Mouse (Mus musculus): ENCODE results near the gene Aqp1. TPM values are rescaled to one million over a fixed set of nuclear protein-coding genes. Genes with fewer than 3 reads are reported as not detected.

Aqp1 gene
- polyA plus RNA-seq, 1 experiment, result 1,116 TPM

- TF ChIP-seq CTCF (IDR thresholded peaks at IDR 0.05; ENCODE audit: insufficient read depth, low read length) (no peak), POLR2A (IDR thresholded peaks at IDR 0.05; ENCODE audit: borderline replicate concordance, extremely low read depth, low read depth, low read length) (no peak)
- Histone ChIP-seq H3K4me1 (ENCODE audit: control insufficient read depth, insufficient read depth, low read length) (peaks cover 3% of the 10 kb centered on the region; the same call in 1 of the 2 replicates), H3K4me3 (replicated peaks; ENCODE audit: extremely low read depth, low read depth, low read length) (no peak overlapping the region)
- 87% methylated on average over 4 of the region's 4 CpGs for WGBS
- no peak for DNase-seq
Observed at GRCm38 (mm10) chr6:55313893-55314292, 22.3 kb upstream of the Aqp1 start.

DNA sequence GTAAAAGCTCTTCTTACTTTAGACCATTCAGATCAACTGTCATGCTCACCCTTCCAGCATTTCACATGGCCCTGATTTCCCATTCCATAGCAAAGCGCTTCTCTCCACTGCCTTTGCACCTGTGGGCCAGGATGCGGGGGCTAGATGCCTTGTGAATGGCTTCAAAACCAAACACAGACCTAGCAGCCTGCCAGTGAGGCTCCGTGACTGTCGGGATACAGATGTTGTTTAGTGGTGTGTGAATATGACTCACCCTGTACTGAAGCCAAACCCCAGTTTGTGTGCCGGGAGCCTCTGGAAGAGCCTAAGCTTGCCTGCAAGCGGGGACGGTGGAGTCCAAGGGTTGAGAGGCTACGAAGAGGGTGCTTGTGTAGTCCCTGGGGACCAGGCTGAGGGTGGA, 21.6 kb upstream of the Aqp1 start:
- Histone ChIP-seq H3K4me3 (replicated peaks; ENCODE audit: extremely low read depth, low read depth, low read length) (no peak overlapping the region), H3K4me1 (ENCODE audit: control insufficient read depth, insufficient read depth, low read length) (peaks cover 7% of the 10 kb centered on the region; the same call in 1 of the 2 replicates)
- WGBS, result 74% methylated on average over 8 of the region's 8 CpGs
- no peak for TF ChIP-seq POLR2A (IDR thresholded peaks at IDR 0.05; ENCODE audit: borderline replicate concordance, extremely low read depth, low read depth, low read length)
- no peak for TF ChIP-seq CTCF (IDR thresholded peaks at IDR 0.05; ENCODE audit: insufficient read depth, low read length)
- DNase-seq, result no peak

- Histone ChIP-seq H3K4me1 (ENCODE audit: control insufficient read depth, insufficient read depth, low read length) (peaks cover 15% of the 10 kb centered on the region), H3K4me3 (replicated peaks; ENCODE audit: extremely low read depth, low read depth, low read length) (no peak overlapping the region)
- DNase-seq, result no peak
- TF ChIP-seq CTCF (IDR thresholded peaks at IDR 0.05; ENCODE audit: insufficient read depth, low read length) (no peak), POLR2A (IDR thresholded peaks at IDR 0.05; ENCODE audit: borderline replicate concordance, extremely low read depth, low read depth, low read length) (no peak)
- WGBS, result 93% methylated on average over 3 of the region's 3 CpGs
Observed at GRCm38 (mm10) chr6:55318597-55318996, 17.6 kb upstream of the Aqp1 start.

DNA sequence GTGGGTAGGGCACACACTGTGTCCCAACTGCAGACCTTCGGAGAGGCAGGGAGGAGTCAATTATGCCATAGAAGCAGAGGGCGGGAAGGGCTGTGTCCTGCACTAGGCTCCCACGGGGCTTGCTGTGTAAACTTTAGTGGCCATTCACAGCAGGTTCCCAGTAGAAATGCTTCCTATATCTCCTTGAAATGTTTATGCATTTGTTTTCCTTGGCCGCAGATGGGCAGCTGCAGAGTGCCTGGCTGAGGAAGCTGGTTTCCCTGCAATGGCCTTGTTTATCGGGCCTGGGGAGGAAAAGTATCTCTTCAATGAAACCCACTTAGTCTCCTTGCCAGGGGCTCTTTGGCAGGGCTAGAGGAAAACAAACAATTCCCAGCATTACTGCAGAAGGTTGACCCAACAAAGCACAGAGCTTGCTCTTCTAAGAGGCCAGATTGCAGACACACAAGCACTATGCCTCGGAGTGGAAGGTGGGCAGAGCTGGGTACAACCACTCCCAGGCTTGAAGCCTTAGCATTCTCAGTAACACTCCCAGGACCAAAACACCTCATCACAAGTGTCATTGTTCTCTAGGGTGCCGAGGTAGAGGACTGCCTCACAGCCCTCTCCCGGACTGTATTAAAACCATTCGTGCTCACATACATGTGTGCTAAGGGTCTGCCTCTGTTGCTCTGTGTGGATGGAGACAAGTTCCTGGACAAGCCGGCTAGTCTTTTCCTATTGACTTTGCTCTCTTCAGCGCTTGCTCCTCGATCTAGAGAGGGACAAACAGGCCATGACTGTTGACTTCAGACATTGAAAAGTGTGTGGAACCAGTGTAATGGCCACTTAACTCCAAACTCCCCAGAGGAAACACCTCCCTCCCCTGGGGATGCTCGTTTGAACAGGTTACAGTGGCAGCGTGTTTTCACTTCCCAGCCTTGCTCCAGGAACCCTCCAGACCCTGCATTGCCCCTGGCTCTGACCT, 16.4 kb upstream of the Aqp1 start:
- no peak overlapping the region for H3K4me3 ChIP-seq (replicated peaks; ENCODE audit: extremely low read depth, low read depth, low read length)
- TF ChIP-seq CTCF (IDR thresholded peaks at IDR 0.05; ENCODE audit: insufficient read depth, low read length) (no peak), POLR2A (IDR thresholded peaks at IDR 0.05; ENCODE audit: borderline replicate concordance, extremely low read depth, low read depth, low read length) (peak; percentile 21; the same call in 1 of the 2 replicates)
- WGBS, result 28% methylated on average over 14 of the region's 14 CpGs
- DNase-seq, result peak; percentile 60
- H3K4me1 ChIP-seq (ENCODE audit: control insufficient read depth, insufficient read depth, low read length), result peaks cover 20% of the 10 kb centered on the region

GRCm38 (mm10) chr6:55320894-55321293, 15.3 kb upstream of the Aqp1 start:
- 61% methylated on average over 4 of the region's 4 CpGs for WGBS
- TF ChIP-seq POLR2A (IDR thresholded peaks at IDR 0.05; ENCODE audit: borderline replicate concordance, extremely low read depth, low read depth, low read length) (no peak), CTCF (IDR thresholded peaks at IDR 0.05; ENCODE audit: insufficient read depth, low read length) (no peak)
- peaks cover 26% of the 10 kb centered on the region for H3K4me1 ChIP-seq (ENCODE audit: control insufficient read depth, insufficient read depth, low read length)
- no peak overlapping the region for H3K4me3 ChIP-seq (replicated peaks; ENCODE audit: extremely low read depth, low read depth, low read length)
- no peak for DNase-seq

DNA sequence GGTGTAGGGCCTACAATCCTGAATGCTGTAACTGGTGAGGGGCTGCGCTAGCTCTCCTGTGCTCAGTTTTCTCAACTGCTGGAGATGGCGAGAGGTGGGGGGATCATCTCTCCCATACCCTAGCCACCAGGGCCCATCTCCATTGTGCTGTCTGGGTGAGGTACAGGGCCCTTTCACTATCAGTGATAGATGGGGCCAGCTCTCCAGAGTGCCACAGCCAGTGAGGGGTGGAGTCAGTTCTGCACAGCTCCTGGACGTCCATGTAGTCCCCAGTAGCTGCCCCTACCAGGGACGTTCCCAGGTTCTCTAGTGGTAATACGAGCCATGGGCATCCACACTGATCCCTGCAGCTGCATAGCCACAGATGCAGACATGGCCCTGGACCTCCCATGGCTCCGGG, 14.7 kb upstream of the Aqp1 start:
- 77% methylated on average over 6 of the region's 6 CpGs for WGBS
- DNase-seq, result no peak
- TF ChIP-seq POLR2A (IDR thresholded peaks at IDR 0.05; ENCODE audit: borderline replicate concordance, extremely low read depth, low read depth, low read length) (no peak), CTCF (IDR thresholded peaks at IDR 0.05; ENCODE audit: insufficient read depth, low read length) (no peak)
- peaks cover 27% of the 10 kb centered on the region for H3K4me1 ChIP-seq (ENCODE audit: control insufficient read depth, insufficient read depth, low read length)
- no peak overlapping the region for H3K4me3 ChIP-seq (replicated peaks; ENCODE audit: extremely low read depth, low read depth, low read length)

DNA sequence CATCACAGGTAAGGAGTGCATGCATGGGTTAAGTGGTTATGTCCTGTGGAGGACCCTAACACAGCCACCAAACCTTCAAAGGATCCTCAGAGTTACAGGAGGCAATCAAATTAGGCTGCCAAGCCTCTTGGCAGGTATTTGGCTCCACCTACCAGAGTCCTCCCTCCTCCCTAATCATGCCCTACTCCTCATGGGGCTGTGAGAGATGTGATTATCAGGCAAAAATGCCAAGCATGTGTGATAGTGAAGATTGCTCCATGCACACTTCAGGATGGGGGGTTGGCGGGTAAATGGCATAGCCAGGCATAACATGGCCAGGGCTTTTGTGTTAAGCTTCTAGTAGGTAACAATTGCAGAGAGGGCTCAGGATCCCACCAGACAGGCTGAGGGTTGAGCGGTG, 13.3 kb upstream of the Aqp1 start:
- DNase-seq, result no peak
- peaks cover 33% of the 10 kb centered on the region for H3K4me1 ChIP-seq (ENCODE audit: control insufficient read depth, insufficient read depth, low read length)
- H3K4me3 ChIP-seq (replicated peaks; ENCODE audit: extremely low read depth, low read depth, low read length), result no peak overlapping the region
- TF ChIP-seq POLR2A (IDR thresholded peaks at IDR 0.05; ENCODE audit: borderline replicate concordance, extremely low read depth, low read depth, low read length), result no peak
- no peak for TF ChIP-seq CTCF (IDR thresholded peaks at IDR 0.05; ENCODE audit: insufficient read depth, low read length)
- WGBS, result 95% methylated on average over 2 of the region's 2 CpGs

GRCm38 (mm10) chr6:55323908-55324634, 12.2 kb upstream of the Aqp1 start:
- no peak for DNase-seq
- Histone ChIP-seq H3K4me1 (ENCODE audit: control insufficient read depth, insufficient read depth, low read length) (peaks cover 39% of the 10 kb centered on the region), H3K4me3 (replicated peaks; ENCODE audit: extremely low read depth, low read depth, low read length) (no peak overlapping the region)
- 48% methylated on average over 17 of the region's 17 CpGs for WGBS
- TF ChIP-seq CTCF (IDR thresholded peaks at IDR 0.05; ENCODE audit: insufficient read depth, low read length) (no peak), POLR2A (IDR thresholded peaks at IDR 0.05; ENCODE audit: borderline replicate concordance, extremely low read depth, low read depth, low read length) (no peak)

GRCm38 (mm10) chr6:55324785-55325184, 11.4 kb upstream of the Aqp1 start:
- TF ChIP-seq POLR2A (IDR thresholded peaks at IDR 0.05; ENCODE audit: borderline replicate concordance, extremely low read depth, low read depth, low read length) (no peak), CTCF (IDR thresholded peaks at IDR 0.05; ENCODE audit: insufficient read depth, low read length) (peak; percentile 45)
- WGBS, result 53% methylated on average over 1 of the region's 1 CpGs

More at GRCm38 (mm10) chr6:55324785-55325184, 11.4 kb upstream of the Aqp1 start:
- Histone ChIP-seq H3K4me3 (replicated peaks; ENCODE audit: extremely low read depth, low read depth, low read length) (no peak overlapping the region), H3K4me1 (ENCODE audit: control insufficient read depth, insufficient read depth, low read length) (peaks cover 34% of the 10 kb centered on the region)
- DNase-seq, result no peak

All from lung, adult 2 months (tissue).